Mouse (Mus musculus) left cerebral cortex, postnatal 10 days (tissue): ENCODE data around the gene Kdm4b. TPM values are rescaled to one million over a fixed set of nuclear protein-coding genes. Genes with fewer than 3 reads are reported as not detected.
A peak's percentile ranks its signal among the peaks of the same experiment; 100 is the strongest.

ENCODE experiments used
- microRNA-seq: library from miRNA; unstranded; fragments of <30 nt; microRNA quantifications from one replicate; pipeline ENCODE4 v1.2.0, GENCODE M21; 2022
- total RNA-seq, 2 experiments: library from RNA; stranded (reverse); gene quantifications; 2 replicates each; pipeline ENCODE4 v1.2.3; 2021

Gene Kdm4b
- total RNA-seq, 2 experiments from 2014 or later: 82.9 to 83.5 TPM

Small RNA genes within 50 kb of the gene (microRNA-seq; reads per million reads assigned to microRNA genes)
- 2.9 reads per million, percentile 2 among the genes with 10 or more reads in this experiment for gene Mir6977

Other genes with a start within 250 kb of the Kdm4b start
- 100 to 1,000 TPM in 1 of 2 experiments, 10 to 100 TPM in 1; 96.5 to 104 TPM for gene Hdgfl2, start 246.4 kb upstream of the Kdm4b start, total RNA-seq
- 1 to 10 TPM in 1 of 2 experiments, under 1 TPM in 1; 0.14 to 1.4 TPM for gene Plin4, start 216.3 kb upstream of the Kdm4b start, total RNA-seq
- gene Plin5, start 208.5 kb upstream of the Kdm4b start, total RNA-seq: 1 to 10 TPM in 1 of 2 experiments, under 1 TPM in 1; 0.75 to 1.2 TPM
- under 1 TPM; 0.49 to 0.79 TPM for gene Lrg1, start 204.1 kb upstream of the Kdm4b start, total RNA-seq
- gene Sema6b, start 185.7 kb upstream of the Kdm4b start, total RNA-seq: 100 to 1,000 TPM; 119 to 123 TPM
- gene Tnfaip8l1, start 163.6 kb upstream of the Kdm4b start, total RNA-seq: 10 to 100 TPM in 1 of 2 experiments, 1 to 10 TPM in 1; 9.3 to 11.1 TPM
- gene Mydgf, start 142.1 kb upstream of the Kdm4b start, total RNA-seq: 10 to 100 TPM; 49.4 to 51.4 TPM
- gene Dpp9, start 107.2 kb upstream of the Kdm4b start, total RNA-seq: 10 to 100 TPM; 43.8 to 44.8 TPM
- gene Fem1a, start 69.3 kb upstream of the Kdm4b start, total RNA-seq: 10 to 100 TPM; 45.4 TPM
- 1 to 10 TPM; 4.0 to 4.2 TPM for gene Ticam1, start 49.3 kb upstream of the Kdm4b start, total RNA-seq
- gene Plin3, start 33.2 kb upstream of the Kdm4b start, total RNA-seq: 1 to 10 TPM; 3.8 to 5.4 TPM
- gene Arrdc5, start 25.8 kb upstream of the Kdm4b start, total RNA-seq: not detected
- gene Uhrf1, start 22.7 kb upstream of the Kdm4b start, total RNA-seq: 1 to 10 TPM; 4.2 to 5.6 TPM
- 100 to 1,000 TPM; 667 to 674 TPM for gene Ptprs, start 150.4 kb downstream of the Kdm4b start, total RNA-seq
- gene Znrf4, start 186.4 kb downstream of the Kdm4b start, total RNA-seq: not detected
- gene Gm20219, start 228.3 kb downstream of the Kdm4b start, total RNA-seq: 1 to 10 TPM in 1 of 2 experiments, under 1 TPM in 1; 0.54 to 1.3 TPM